Mouse (Mus musculus) heart, embryonic 15.5 days (tissue): ENCODE results near the gene Ttc13. TPM values are rescaled to one million over a fixed set of nuclear protein-coding genes. Genes with fewer than 3 reads are reported as not detected.

Source experiments
- ATAC-seq: fragments of 200-750 bp; cut with Nextera tagmentation; replicated peaks from 2 replicates; pipeline ENCODE4 v1.8.0; 2017; ENCODE audit warnings: low read depth, moderate TSS enrichment; ENCODE audit not compliant: insufficient number of reproducible peaks, insufficient read depth, low FRiP score
- H3K27ac ChIP-seq: fragments of 300-500 bp; sonication (generic); 2 replicates; pipeline ENCODE4 v1.5.1; 2015; ENCODE audit warnings: mild to moderate bottlenecking, inconsistent platforms
- H3K27me3 ChIP-seq: fragments of 300-500 bp; sonication (generic); 2 replicates; pipeline ENCODE4 v1.6.1; 2015; ENCODE audit warnings: inconsistent platforms
- H3K36me3 ChIP-seq: fragments of 300-500 bp; sonication (generic); 2 replicates; pipeline ENCODE4 v1.6.1; 2015; ENCODE audit warnings: mild to moderate bottlenecking, inconsistent platforms
- H3K4me1 ChIP-seq: fragments of 300-500 bp; sonication (generic); replicated peaks from 2 replicates; pipeline ENCODE4 v1.6.1; 2015; ENCODE audit warnings: inconsistent platforms
- H3K4me2 ChIP-seq: fragments of 300-500 bp; sonication (generic); 2 replicates; pipeline ENCODE4 v1.6.1; 2015; ENCODE audit warnings: inconsistent platforms, mild to moderate bottlenecking, moderate library complexity
- H3K4me3 ChIP-seq: fragments of 300-500 bp; sonication (generic); 2 replicates; pipeline ENCODE4 v1.5.1; 2015; ENCODE audit warnings: mild to moderate bottlenecking, inconsistent platforms
- H3K9ac ChIP-seq: fragments of 300-500 bp; sonication (generic); 2 replicates; pipeline ENCODE4 v1.6.1; 2015; ENCODE audit warnings: mild to moderate bottlenecking, inconsistent platforms
- H3K9me3 ChIP-seq: fragments of 300-500 bp; sonication (generic); replicated peaks from 2 replicates; pipeline ENCODE4 v1.6.1; 2016; ENCODE audit warnings: inconsistent platforms
- WGBS: fragments of 180-500 bp; shearing (Covaris S2); methylation state at CpG from one replicate; pipeline ENCODE4 v1.1.7; 2015; ENCODE audit warnings: mixed read lengths; 5-methylcytosine and 5-hydroxymethylcytosine counted together
- polyA plus RNA-seq: library from polyadenylated mRNA; unstranded; fragments of >200 nt; fragmentation: Nextera tagmentation; extraction: Ambion mirVana; gene quantifications from 2 replicates; pipeline ENCODE4 v1.2.1, GENCODE M21; 2015

Gene Ttc13
- polyA plus RNA-seq, 1 experiment from 2014 or later = 24.3 TPM

DNA sequence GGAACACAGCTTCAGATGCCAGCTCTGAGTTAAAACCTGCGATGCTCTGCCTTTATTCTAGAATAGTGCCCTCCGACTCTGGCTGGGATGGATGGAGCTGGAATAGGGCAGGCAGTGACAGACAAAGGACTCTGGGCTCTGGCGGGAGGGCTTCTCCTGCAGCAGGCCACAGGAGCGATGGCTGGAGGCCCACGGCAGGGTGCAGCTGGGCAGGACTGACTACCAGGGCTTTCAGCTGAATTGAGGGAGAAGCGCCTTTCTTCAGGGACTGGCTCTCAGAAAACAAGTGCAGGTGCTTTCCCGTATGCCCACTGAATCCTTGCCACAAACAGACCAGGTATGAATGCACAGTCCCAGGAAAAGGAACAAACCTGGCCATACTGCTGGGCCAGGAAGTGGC lies 44.7 kb downstream of the Ttc13 start:
- no peak overlapping the region for H3K4me2 ChIP-seq
- no peak overlapping the region for H3K27ac ChIP-seq
- WGBS = 87% methylated on average over 7 of the region's 7 CpGs
- no peak overlapping the region for H3K4me3 ChIP-seq
- 0 out of 2 replicates have a peak, but pooled peaks cover 2% of the 10 kb centered on the region for H3K4me1 ChIP-seq
- no peaks in the 10 kb centered on the region for H3K27me3 ChIP-seq
- no peaks in the 10 kb centered on the region for H3K9me3 ChIP-seq
- no peak overlapping the region for H3K9ac ChIP-seq
- peaks cover 38% of the 10 kb centered on the region; the same call in 1 of the 2 replicates for H3K36me3 ChIP-seq
- ATAC-seq = 0 out of 2 replicates have a peak, but pooled peaks have one; percentile 19

DNA sequence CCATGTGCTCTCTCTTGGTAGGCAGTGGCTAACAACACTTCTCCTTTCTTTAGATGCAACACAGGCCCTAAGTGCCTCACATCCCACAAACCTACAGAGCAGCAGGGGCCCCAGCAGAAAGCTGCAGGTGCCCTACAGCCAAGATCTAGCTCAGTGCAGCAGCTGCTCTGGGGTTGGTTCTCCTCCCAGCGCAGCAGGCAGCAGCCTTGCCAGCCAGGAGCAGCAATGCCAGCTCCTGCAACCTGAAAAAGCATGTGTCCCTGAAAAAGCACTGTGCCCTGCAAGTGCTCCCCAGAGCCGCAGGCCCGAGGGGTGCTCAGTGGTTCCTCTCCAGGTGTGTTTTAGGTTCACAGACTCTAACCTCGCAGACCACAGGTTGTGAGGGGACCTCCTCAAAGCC lies 45.1 kb downstream of the Ttc13 start:
- WGBS = 89% methylated on average over 4 of the region's 4 CpGs
- Histone ChIP-seq H3K9ac (no peak overlapping the region), H3K27me3 (no peaks in the 10 kb centered on the region), H3K4me1 (0 out of 2 replicates have a peak, but pooled peaks cover 2% of the 10 kb centered on the region), H3K27ac (no peak overlapping the region), H3K9me3 (no peaks in the 10 kb centered on the region), H3K36me3 (peaks cover 34% of the 10 kb centered on the region; the same call in 1 of the 2 replicates), H3K4me3 (no peak overlapping the region), H3K4me2 (no peak overlapping the region)
- ATAC-seq = no peak

DNA sequence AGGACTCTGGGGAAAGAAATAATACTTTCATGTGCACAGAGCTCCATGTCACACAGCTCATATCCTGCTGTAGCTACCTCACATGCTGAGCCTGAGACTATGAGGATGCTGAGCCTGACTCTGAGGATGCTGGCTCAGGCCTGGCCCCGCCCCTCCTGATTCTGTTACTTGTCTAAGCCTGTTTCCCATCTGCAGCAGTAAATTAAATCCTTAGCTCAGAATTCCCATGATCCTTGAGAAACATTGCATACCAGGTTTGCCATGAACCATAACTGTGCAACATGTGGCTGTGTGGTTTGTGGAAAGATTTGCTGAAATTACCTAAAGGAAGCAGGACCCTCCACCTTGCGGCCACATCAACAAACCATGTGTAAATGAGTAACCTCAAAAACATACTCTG lies 49.4 kb downstream of the Ttc13 start:
- no peak overlapping the region for H3K9ac ChIP-seq
- no peaks in the 10 kb centered on the region for H3K9me3 ChIP-seq
- H3K36me3 ChIP-seq = peaks cover 20% of the 10 kb centered on the region; the same call in 1 of the 2 replicates
- 94% methylated on average over 2 of the region's 2 CpGs for WGBS
- H3K27me3 ChIP-seq = no peaks in the 10 kb centered on the region
- no peak overlapping the region for H3K27ac ChIP-seq
- H3K4me2 ChIP-seq = no peak overlapping the region
- H3K4me1 ChIP-seq = 0 out of 2 replicates have a peak, but pooled peaks cover 2% of the 10 kb centered on the region
- H3K4me3 ChIP-seq = no peak overlapping the region
- no peak for ATAC-seq

DNA sequence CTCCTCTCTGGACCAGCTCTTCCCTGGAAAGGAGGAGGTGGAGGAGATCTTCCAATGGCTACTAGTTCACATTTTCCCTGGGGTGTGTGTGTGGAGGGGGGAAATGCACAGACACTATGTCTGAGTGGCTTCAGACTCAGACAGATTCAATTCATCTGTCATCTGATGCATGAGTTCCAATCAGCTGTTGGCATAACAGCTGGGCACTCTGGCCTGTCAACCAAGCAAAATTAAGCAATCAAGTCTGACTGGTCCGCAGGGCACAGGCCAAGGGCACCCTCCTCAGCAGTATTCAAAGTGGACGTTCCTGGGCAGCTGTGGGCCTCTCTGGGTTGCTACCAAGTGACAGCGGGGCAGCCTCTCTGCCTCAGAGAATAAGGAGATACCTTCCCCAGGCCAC lies 53.0 kb downstream of the Ttc13 start:
- H3K36me3 ChIP-seq = peaks cover 4% of the 10 kb centered on the region; the same call in 1 of the 2 replicates
- peaks cover 9% of the 10 kb centered on the region for H3K4me1 ChIP-seq
- no peaks in the 10 kb centered on the region for H3K27me3 ChIP-seq
- no peak overlapping the region for H3K9ac ChIP-seq
- WGBS = 65% methylated on average over 3 of the region's 3 CpGs
- no peak overlapping the region for H3K4me2 ChIP-seq
- no peak overlapping the region for H3K4me3 ChIP-seq
- no peak overlapping the region for H3K27ac ChIP-seq
- ATAC-seq = no peak
- no peaks in the 10 kb centered on the region for H3K9me3 ChIP-seq

DNA sequence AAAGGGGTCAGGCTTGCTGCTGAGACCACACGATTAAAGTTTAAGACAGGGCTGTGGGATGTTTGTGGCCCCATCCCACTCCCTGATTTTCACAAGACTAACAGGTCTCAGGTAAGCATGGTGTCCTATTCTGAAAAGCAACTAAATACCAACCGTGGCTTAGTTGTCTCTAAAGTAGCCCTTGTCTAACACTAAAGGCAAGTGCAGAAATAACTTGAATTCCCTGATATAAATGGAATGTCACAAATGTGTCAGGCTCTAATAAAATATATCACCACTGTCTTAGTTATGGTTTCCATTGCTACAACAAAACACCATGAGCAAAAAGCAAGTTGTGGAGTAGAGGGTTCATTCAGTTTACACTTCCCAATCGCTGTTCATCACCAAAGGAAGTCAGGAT lies 57.4 kb downstream of the Ttc13 start:
- Histone ChIP-seq H3K4me1 (peaks cover 34% of the 10 kb centered on the region), H3K4me2 (no peak overlapping the region), H3K9me3 (no peaks in the 10 kb centered on the region), H3K4me3 (no peak overlapping the region), H3K9ac (no peak overlapping the region), H3K36me3 (no peaks in the 10 kb centered on the region), H3K27me3 (no peaks in the 10 kb centered on the region), H3K27ac (peak overlapping the region; percentile 96)
- no peak for ATAC-seq
- WGBS = 42% methylated on average over 3 of the region's 3 CpGs

DNA sequence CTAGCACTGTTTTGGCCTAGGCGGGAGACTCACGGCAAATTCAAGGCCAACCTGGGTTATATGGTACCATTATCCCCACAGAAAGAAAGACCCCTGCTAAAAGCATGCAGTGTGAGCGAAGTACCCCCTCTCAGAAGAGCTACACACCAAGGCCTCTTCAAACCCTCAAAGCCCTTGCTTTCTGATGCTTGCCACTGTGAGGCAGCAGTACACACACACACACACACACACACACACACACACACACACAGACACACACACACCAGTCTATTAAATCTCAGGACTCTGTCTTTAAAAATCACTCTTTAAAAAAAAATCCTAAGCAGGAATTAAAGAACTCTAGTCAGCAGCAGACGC lies 57.9 kb downstream of the Ttc13 start:
- peak overlapping the region; percentile 86 for H3K4me3 ChIP-seq
- H3K9ac ChIP-seq = peak overlapping the region; percentile 97; the same call in 1 of the 2 replicates
- peaks cover 38% of the 10 kb centered on the region for H3K4me1 ChIP-seq
- no peaks in the 10 kb centered on the region for H3K27me3 ChIP-seq
- ATAC-seq = no peak
- no peaks in the 10 kb centered on the region for H3K9me3 ChIP-seq
- H3K27ac ChIP-seq = peak overlapping the region; percentile 96
- H3K36me3 ChIP-seq = no peaks in the 10 kb centered on the region
- WGBS = 56% methylated on average over 4 of the region's 4 CpGs
- peak overlapping the region; percentile 70 for H3K4me2 ChIP-seq

DNA sequence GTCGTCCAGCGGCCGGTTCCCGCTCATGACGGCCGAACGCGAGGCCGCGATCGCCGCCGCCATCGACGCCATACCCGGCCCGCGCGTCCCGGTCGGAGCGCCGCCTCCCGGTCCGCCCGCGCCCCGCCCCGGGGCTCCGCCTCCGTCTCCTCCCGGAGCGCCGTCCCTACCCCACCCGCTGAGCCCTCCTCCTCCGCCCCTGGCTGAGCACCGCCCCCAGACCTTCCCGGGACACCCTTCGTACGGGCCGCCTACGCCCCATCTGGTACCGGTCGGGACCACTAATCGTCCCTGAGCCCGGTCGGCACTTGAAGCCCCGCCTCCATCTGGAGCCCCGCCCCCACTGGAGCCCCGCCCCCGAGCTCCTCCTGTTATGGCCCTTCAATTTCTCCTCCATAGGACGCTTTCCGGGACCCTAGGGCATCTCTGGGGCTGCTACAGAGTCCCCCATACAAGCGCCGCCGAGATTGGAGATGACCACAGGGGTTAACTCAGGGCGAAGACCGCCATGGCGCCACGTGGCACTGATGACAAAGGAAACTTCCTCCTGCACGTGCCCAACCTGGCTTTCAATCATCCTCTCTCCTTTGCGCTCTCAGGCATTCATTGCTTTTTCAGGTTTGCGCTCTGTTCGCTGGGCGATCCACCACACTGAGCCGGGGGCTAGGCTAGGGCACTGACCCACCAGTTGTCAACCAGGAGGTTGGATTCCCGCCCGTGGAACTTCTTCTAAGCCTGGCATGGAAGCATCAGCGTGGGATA lies 58.5 kb downstream of the Ttc13 start, which contains the start of gene 2310022B05Rik:
Gene 2310022B05Rik, minus strand, starts transcription at position 258 of the 762 bp plus-strand sequence.
- Histone ChIP-seq H3K9ac (peak within 1 kb of the TSS; percentile 97), H3K36me3 (no peaks in the 10 kb centered on the region), H3K4me3 (peak within 1 kb of the TSS; percentile 86), H3K4me1 (peaks cover 44% of the 10 kb centered on the region), H3K9me3 (no peaks in the 10 kb centered on the region), H3K27ac (peak within 1 kb of the TSS; percentile 96), H3K4me2 (peak within 1 kb of the TSS; percentile 70), H3K27me3 (no peaks in the 10 kb centered on the region)
- 2% methylated on average over 69 of the region's 69 CpGs for WGBS
- peak; percentile 94 for ATAC-seq

DNA sequence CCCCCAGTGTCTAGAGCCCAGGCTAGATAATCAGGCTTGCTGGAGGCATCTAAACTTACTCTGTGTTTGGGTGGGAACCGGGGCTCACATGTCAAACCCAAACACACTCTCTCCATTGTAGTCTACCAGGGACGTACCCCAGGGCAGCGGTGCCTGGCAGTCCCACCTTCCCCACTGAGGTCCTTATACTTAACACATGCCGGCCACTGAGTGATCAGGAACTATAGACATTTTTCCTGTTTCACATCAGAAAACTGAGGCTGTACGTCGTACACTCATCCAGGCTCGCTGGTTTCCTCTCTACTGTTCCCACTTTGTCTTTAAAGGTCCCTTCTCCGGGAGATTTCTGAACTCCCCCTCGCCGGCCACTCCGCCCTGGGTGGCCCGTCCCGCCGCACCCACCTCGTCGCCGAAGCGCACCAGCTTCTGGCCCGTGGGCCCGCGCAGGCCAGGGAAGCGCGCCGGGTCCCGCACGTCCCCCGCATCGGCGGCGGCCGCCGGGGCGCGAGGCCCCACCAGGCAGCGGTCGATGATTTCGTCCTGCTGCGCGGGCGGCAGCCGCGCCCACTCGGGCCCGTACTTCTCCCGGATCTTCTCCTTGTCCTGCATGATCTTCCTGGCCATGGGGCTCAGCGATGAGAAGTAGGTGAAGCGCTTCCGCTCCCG lies 59.2 kb downstream of the Ttc13 start:
- ATAC-seq = peak; percentile 19; the same call in 1 of the 2 replicates
- Histone ChIP-seq H3K4me3 (peak overlapping the region; percentile 86), H3K9me3 (no peaks in the 10 kb centered on the region), H3K27me3 (no peaks in the 10 kb centered on the region), H3K27ac (peak overlapping the region; percentile 96), H3K4me1 (peaks cover 51% of the 10 kb centered on the region), H3K36me3 (no peaks in the 10 kb centered on the region), H3K4me2 (peak overlapping the region; percentile 70), H3K9ac (peak overlapping the region; percentile 97)
- WGBS = under 1% methylated on average over 43 of the region's 49 CpGs

DNA sequence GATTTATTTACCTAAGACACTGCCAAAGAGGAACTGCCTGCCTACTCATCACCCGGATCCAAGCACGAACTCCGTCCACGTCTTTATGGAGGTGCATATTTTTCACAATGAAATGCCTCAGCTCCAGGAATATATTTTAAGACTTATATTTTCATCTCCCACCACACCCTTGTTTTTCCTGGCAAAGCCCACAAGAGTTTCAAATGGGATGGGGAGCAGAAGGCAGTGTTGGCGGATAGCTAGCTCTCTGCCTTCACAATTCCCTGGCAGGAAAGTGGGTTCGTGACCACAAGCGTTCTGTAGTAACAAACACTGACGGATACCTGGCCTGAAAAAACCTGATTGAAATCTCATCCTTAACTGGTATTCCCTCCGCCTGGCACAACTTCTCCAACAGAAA lies 60.0 kb downstream of the Ttc13 start:
- Histone ChIP-seq H3K27ac (peak overlapping the region; percentile 96), H3K4me3 (peak overlapping the region; percentile 86), H3K9ac (peak overlapping the region; percentile 97), H3K27me3 (no peaks in the 10 kb centered on the region), H3K4me1 (peaks cover 58% of the 10 kb centered on the region), H3K4me2 (peak overlapping the region; percentile 70), H3K9me3 (no peaks in the 10 kb centered on the region), H3K36me3 (no peaks in the 10 kb centered on the region)
- WGBS = 5% methylated on average over 9 of the region's 9 CpGs
- ATAC-seq = no peak

DNA sequence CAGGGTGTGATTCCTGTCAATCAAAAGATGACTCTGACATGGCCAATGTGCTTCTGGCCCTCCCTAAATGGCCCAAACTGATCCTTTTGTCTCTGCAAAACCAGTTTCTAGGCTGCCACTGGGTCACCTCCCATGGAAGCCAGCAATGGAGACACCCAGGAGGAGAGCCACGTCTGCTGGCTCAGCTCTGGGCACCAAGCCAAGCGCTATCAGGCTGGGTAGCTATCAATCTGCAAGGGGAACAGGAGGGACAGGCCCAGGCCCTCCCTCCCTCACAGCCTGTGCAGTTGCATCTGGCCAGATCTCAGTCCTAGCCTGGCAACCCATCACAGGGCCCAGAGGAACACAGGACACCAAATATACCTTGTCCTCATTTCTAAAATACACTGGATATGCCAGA lies 63.4 kb downstream of the Ttc13 start:
- H3K4me3 ChIP-seq = no peak overlapping the region
- H3K27me3 ChIP-seq = no peaks in the 10 kb centered on the region
- H3K9ac ChIP-seq = no peak overlapping the region
- H3K4me2 ChIP-seq = peak overlapping the region; percentile 47
- ATAC-seq = peak; percentile 74
- H3K4me1 ChIP-seq = peaks cover 79% of the 10 kb centered on the region
- WGBS = 27% methylated on average over 2 of the region's 2 CpGs
- H3K36me3 ChIP-seq = no peaks in the 10 kb centered on the region
- H3K27ac ChIP-seq = peak overlapping the region; percentile 98
- no peaks in the 10 kb centered on the region for H3K9me3 ChIP-seq

DNA sequence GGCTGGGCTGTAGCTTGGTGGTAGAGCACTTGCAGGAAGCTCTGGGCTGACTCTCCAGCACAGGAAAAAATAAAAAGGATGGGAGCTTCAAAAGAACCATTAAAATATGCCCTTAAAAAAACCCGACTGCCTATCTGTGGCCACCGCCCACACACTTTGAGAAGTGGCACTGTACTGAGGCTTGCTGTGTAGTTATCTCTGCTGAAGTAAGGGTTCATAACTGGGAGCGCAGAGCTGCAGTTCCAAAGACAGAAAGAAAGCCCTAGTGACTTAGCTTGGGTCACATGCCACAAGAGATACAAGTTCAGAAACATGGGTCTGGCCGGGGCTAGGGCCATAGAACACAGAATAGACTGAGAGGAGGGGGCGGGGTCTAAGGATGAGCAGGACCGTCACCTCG lies 63.8 kb downstream of the Ttc13 start:
- no peaks in the 10 kb centered on the region for H3K27me3 ChIP-seq
- H3K4me3 ChIP-seq = no peak overlapping the region; the same call in 1 of the 2 replicates
- ATAC-seq = peak; percentile 37; the same call in 1 of the 2 replicates
- H3K9ac ChIP-seq = no peak overlapping the region
- H3K4me1 ChIP-seq = peaks cover 82% of the 10 kb centered on the region
- H3K27ac ChIP-seq = peak overlapping the region; percentile 98
- H3K36me3 ChIP-seq = no peaks in the 10 kb centered on the region
- no peaks in the 10 kb centered on the region for H3K9me3 ChIP-seq
- peak overlapping the region; percentile 47 for H3K4me2 ChIP-seq
- 31% methylated on average over 7 of the region's 7 CpGs for WGBS
